Mouse (Mus musculus) CH12.LX (cell line): ENCODE data around the gene Ubxn6. TPM values are rescaled to one million over a fixed set of nuclear protein-coding genes. Genes with fewer than 3 reads are reported as not detected.
A peak's percentile ranks its signal among the peaks of the same experiment; 100 is the strongest.

Source experiments
- DNase-seq: peaks from one replicate; pipeline ENCODE4 v3.0.0-alpha.2; 2013; ENCODE audit errors: extremely low read depth
- H3K27ac ChIP-seq: 2 replicates; pipeline ENCODE4 v1.5.1; 2012; ENCODE audit warnings: low read depth, mild to moderate bottlenecking, control low read depth, moderate library complexity; ENCODE audit not compliant: insufficient read depth
- H3K27me3 ChIP-seq: replicated peaks from 2 replicates; pipeline ENCODE3; 2012; ENCODE audit warnings: inconsistent platforms
- H3K36me3 ChIP-seq, 2 experiments: replicated peaks in 1 of 2; 2 replicates each; pipeline versions ENCODE3 to v1.6.1; 2012; ENCODE audit warnings: inconsistent platforms in 1 of 2, low read length in 1 of 2, mild to moderate bottlenecking in 1 of 2, mixed read lengths in 1 of 2, moderate library complexity in 1 of 2; ENCODE audit not compliant: control insufficient read depth in 1 of 2, insufficient read depth in 1 of 2
- H3K4me1 ChIP-seq, 2 experiments: 2 replicates each; pipeline ENCODE4 v1.6.1; 2012; ENCODE audit warnings: inconsistent platforms in 1 of 2, moderate library complexity in 1 of 2; ENCODE audit not compliant: insufficient read depth in 2 of 2, control insufficient read depth in 1 of 2
- H3K4me2 ChIP-seq: 2 replicates; pipeline ENCODE4 v1.6.1; 2012; ENCODE audit warnings: low read depth, mild to moderate bottlenecking, control low read depth; ENCODE audit not compliant: poor library complexity, insufficient read depth, severe bottlenecking
- H3K4me3 ChIP-seq, 3 experiments: fragments of 150-350 bp in 1 of 3; sonication (generic) in 1 of 3; replicated peaks in 1 of 3; 2 replicates each; pipeline versions ENCODE3 to v1.5.1; 2011 to 2012; ENCODE audit warnings: low read depth in 2 of 3, low read length in 2 of 3, mild to moderate bottlenecking in 2 of 3, moderate library complexity in 2 of 3, control low read depth in 1 of 3, improper control_type of control experiment in 1 of 3, inconsistent platforms in 1 of 3, mixed read lengths in 1 of 3; ENCODE audit not compliant: poor library complexity in 1 of 3
- H3K79me2 ChIP-seq: replicated peaks from 2 replicates; pipeline ENCODE4 v1.6.1; 2012; ENCODE audit warnings: mild to moderate bottlenecking, moderate library complexity; ENCODE audit not compliant: control insufficient read depth, poor library complexity, insufficient read depth, severe bottlenecking; ENCODE audit errors: extremely low read depth
- H3K9ac ChIP-seq: 2 replicates; pipeline ENCODE4 v1.6.1; 2012; ENCODE audit warnings: low read depth, mild to moderate bottlenecking, control low read depth, moderate library complexity; ENCODE audit not compliant: insufficient read depth
- H3K9me3 ChIP-seq: replicated peaks from 2 replicates; pipeline ENCODE3; 2012; ENCODE audit warnings: low read length, inconsistent platforms, mixed read lengths
- CHD2 ChIP-seq: IDR thresholded peaks from 2 replicates; pipeline ENCODE4 v1.6.1; 2011; ENCODE audit warnings: low read length, improper control_type of control experiment
- CTCF ChIP-seq, 2 experiments: IDR thresholded peaks in 1 of 2; conservative IDR thresholded peaks in 1 of 2; 2 replicates each; pipeline ENCODE4 v1.5.1; 2011 to 2012; ENCODE audit warnings: low read depth in 2 of 2, low read length in 2 of 2, improper control_type of control experiment in 1 of 2, inconsistent platforms in 1 of 2, mild to moderate bottlenecking in 1 of 2, moderate library complexity in 1 of 2
- ELF1 ChIP-seq: IDR thresholded peaks from 2 replicates; pipeline ENCODE4 v1.6.1; 2014; ENCODE audit warnings: low read depth, mild to moderate bottlenecking, inconsistent platforms, low read length, improper control_type of control experiment
- IRF4 ChIP-seq: IDR thresholded peaks from 2 replicates; pipeline ENCODE4 v1.6.1; 2014; ENCODE audit warnings: low read depth, mild to moderate bottlenecking, inconsistent platforms, low read length, improper control_type of control experiment
- JUN ChIP-seq: IDR thresholded peaks from 2 replicates; pipeline ENCODE4 v1.6.1; 2011; ENCODE audit warnings: low read depth, mild to moderate bottlenecking, low read length, improper control_type of control experiment, moderate library complexity; ENCODE audit not compliant: insufficient read depth
- KAT2A ChIP-seq: IDR thresholded peaks from 2 replicates; pipeline ENCODE4 v1.6.1; 2012; ENCODE audit warnings: low read length, improper control_type of control experiment, inconsistent platforms; ENCODE audit not compliant: insufficient replicate concordance
- MAFK ChIP-seq: IDR thresholded peaks from 2 replicates; pipeline ENCODE4 v1.6.1; 2011; ENCODE audit warnings: low read length, improper control_type of control experiment; ENCODE audit not compliant: insufficient replicate concordance
- MEF2A ChIP-seq: IDR thresholded peaks from 2 replicates; pipeline ENCODE4 v1.6.1; 2014; ENCODE audit warnings: low read depth, mild to moderate bottlenecking, inconsistent platforms, low read length, improper control_type of control experiment, borderline replicate concordance
- MYC ChIP-seq: IDR thresholded peaks from 2 replicates; pipeline ENCODE4 v1.6.1; 2011; ENCODE audit warnings: low read depth, mild to moderate bottlenecking, improper control_type of control experiment, low read length
- PAX5 ChIP-seq: IDR thresholded peaks from 2 replicates; pipeline ENCODE4 v1.6.1; 2012; ENCODE audit warnings: low read length, inconsistent platforms, mixed read lengths
- POLR2A ChIP-seq: IDR thresholded peaks from 2 replicates; pipeline ENCODE4 v1.6.1; 2011; ENCODE audit warnings: low read depth, mild to moderate bottlenecking, improper control_type of control experiment, low read length
- SIN3A ChIP-seq: IDR thresholded peaks from 2 replicates; pipeline ENCODE4 v1.6.1; 2012; ENCODE audit warnings: low read length, improper control_type of control experiment, inconsistent platforms
- TBP ChIP-seq: conservative IDR thresholded peaks from 2 replicates; pipeline ENCODE4 v1.6.1; 2011; ENCODE audit warnings: low read depth, low read length, improper control_type of control experiment
- UBTF ChIP-seq: IDR thresholded peaks from 2 replicates; pipeline ENCODE4 v1.6.1; 2012; ENCODE audit warnings: low read depth, mild to moderate bottlenecking, inconsistent platforms, low read length, improper control_type of control experiment, moderate library complexity
- USF1 ChIP-seq: IDR thresholded peaks from 2 replicates; pipeline ENCODE4 v1.6.1; 2014; ENCODE audit warnings: low read depth, mild to moderate bottlenecking, inconsistent platforms, low read length, improper control_type of control experiment
- ZKSCAN1 ChIP-seq: IDR thresholded peaks from 2 replicates; pipeline ENCODE4 v1.6.1; 2012; ENCODE audit warnings: low read depth, inconsistent platforms, low read length, improper control_type of control experiment, borderline replicate concordance
- dilution Hi-C: fragments of 300-500 bp; cut with MboI; formaldehyde crosslinking; loops from 2 replicates; pipeline ENCODE4 v1.14.3; 2020; ENCODE audit warnings: low sequenced_read_pairs; ENCODE audit not compliant: extremely low pct_unique_long_range_greater_than_20kb, extremely low pct_ligation_motif_present
- in situ Hi-C: fragments of 300-500 bp; cut with MboI; formaldehyde crosslinking; loops from 3 replicates; pipeline ENCODE4 v1.14.3; 2019; ENCODE audit warnings: low sequenced_read_pairs, low pct_ligation_motif_present, low pct_unique_long_range_greater_than_20kb, mixed read lengths
- polyA plus RNA-seq: library from polyadenylated mRNA; unstranded; fragments of >175 nt; gene quantifications from 2 replicates; pipeline ENCODE4 v1.2.1, GENCODE M21; 2012; ENCODE audit warnings: low read depth; ENCODE audit not compliant: insufficient read length
- total RNA-seq, 2 experiments: library from RNA; depleted of rRNA; stranded (reverse); fragments of 300-350 nt in 1 of 2; fragments of >200 nt in 1 of 2; gene quantifications; 2 replicates each; pipeline ENCODE4 v1.2.3; 2012 to 2014

Gene Ubxn6
- total and polyA plus RNA-seq, 3 experiments: 24.6 to 29.1 (median 26.8) TPM

DNA sequence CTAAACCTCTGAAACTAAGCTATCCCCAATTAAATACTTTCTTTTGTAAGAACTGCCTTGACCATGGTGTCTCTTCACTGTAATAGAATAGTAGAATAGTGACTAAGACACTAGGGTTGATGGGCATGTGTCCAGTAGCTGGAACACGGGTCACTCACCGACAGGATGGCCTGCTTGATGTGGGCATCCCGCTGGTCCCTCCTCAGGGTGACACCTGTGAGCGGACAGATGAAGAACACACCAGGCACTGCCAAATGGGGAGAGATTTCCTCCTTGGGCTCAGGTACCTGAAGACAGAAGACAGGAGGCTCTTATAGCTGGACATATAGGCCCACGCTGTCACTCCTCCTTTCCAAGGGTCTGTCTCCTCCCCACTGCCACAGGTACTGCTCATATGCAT, 2.6 kb downstream of the Ubxn6 start:
- peaks cover 56 to 63% of the 10 kb centered on the region in 2 experiments for H3K36me3 ChIP-seq
- dilution Hi-C loops (no loop called here), in situ Hi-C loops (no loop called here)

DNA sequence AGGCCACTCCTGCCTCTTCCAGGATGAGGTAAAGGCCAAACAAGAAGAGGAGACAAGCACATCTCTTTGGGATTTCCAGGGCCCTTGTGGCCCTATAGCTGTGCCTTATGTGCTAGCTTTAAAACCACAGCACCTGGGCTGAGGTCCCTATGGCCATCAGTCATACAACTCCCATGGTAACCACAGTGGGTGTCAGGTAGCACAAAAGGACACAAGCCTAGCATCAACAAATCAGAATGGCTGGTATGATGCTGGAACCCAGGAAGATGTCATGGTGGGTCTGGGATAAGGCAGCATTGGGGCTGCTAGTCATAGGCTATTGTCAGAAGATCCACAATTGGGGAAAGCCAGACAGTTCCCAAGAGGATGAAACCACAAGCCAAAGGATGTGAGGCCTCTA, 3.7 kb downstream of the Ubxn6 start:
- TF ChIP-seq USF1 (no peak), SIN3A (no peak), POLR2A (0 out of 2 replicates have a peak, but pooled peaks have one; percentile 16), PAX5 (no peak)
- Histone ChIP-seq H3K4me2 (no peak overlapping the region), H3K4me1 (peaks cover 5 to 34% of the 10 kb centered on the region in 2 experiments; a peak in 3 of 4 replicates), H3K27ac (no peak overlapping the region), H3K9ac (no peak overlapping the region), H3K27me3 (no peaks in the 10 kb centered on the region), H3K36me3 (peaks cover 63 to 72% of the 10 kb centered on the region in 2 experiments), H3K9me3 (no peaks in the 10 kb centered on the region), H3K4me3 (no peak overlapping the region), H3K79me2 (no peaks in the 10 kb centered on the region; the same call in 1 of the 2 replicates)
- DNase-seq: peak; percentile 20
- dilution Hi-C loops: no loop called here
- in situ Hi-C loops: no loop called here

More for the DNA sequence above, 2.6 kb downstream of the Ubxn6 start:
- no peak overlapping the region for H3K4me3 ChIP-seq
- H3K9me3 ChIP-seq: no peaks in the 10 kb centered on the region
- no peak overlapping the region for H3K9ac ChIP-seq
- H3K4me2 ChIP-seq: no peak overlapping the region
- no peaks in the 10 kb centered on the region; the same call in 1 of the 2 replicates for H3K79me2 ChIP-seq
- H3K27ac ChIP-seq: no peak overlapping the region
- no peaks in the 10 kb centered on the region for H3K27me3 ChIP-seq
- DNase-seq: no peak
- peaks cover 5 to 34% of the 10 kb centered on the region in 2 experiments; a peak in 3 of 4 replicates for H3K4me1 ChIP-seq
- TF ChIP-seq CTCF (conservative IDR thresholded peaks at IDR 0.05 in 1 of 2, IDR thresholded peaks at IDR 0.05 in 1 of 2; ENCODE audit: low read depth in 2 of 2, low read length in 2 of 2) (no peak), MEF2A (no peak), ELF1 (no peak), PAX5 (no peak), CHD2 (no peak), JUN (no peak), UBTF (no peak), POLR2A (no peak), USF1 (no peak), MAFK (no peak), TBP (no peak), IRF4 (no peak), MYC (no peak), ZKSCAN1 (no peak), KAT2A (no peak), SIN3A (no peak)
- TF ChIP-seq, all 38 proteins: peak for 0
